Mouse (Mus musculus) colon, adult 2 months (tissue): ENCODE measurements around the gene Psmb3. TPM values are rescaled to one million over a fixed set of nuclear protein-coding genes. Genes with fewer than 3 reads are reported as not detected.

Experiments
- polyA plus RNA-seq: library from polyadenylated mRNA; depleted of rRNA; stranded (reverse); fragments of >200 nt; gene quantifications from 2 replicates; pipeline ENCODE4 v1.2.3, GENCODE M21; 2012; rRNA removed

The Psmb3 gene
- 214 and 261 TPM in 2 replicates for polyA plus RNA-seq

DNA sequence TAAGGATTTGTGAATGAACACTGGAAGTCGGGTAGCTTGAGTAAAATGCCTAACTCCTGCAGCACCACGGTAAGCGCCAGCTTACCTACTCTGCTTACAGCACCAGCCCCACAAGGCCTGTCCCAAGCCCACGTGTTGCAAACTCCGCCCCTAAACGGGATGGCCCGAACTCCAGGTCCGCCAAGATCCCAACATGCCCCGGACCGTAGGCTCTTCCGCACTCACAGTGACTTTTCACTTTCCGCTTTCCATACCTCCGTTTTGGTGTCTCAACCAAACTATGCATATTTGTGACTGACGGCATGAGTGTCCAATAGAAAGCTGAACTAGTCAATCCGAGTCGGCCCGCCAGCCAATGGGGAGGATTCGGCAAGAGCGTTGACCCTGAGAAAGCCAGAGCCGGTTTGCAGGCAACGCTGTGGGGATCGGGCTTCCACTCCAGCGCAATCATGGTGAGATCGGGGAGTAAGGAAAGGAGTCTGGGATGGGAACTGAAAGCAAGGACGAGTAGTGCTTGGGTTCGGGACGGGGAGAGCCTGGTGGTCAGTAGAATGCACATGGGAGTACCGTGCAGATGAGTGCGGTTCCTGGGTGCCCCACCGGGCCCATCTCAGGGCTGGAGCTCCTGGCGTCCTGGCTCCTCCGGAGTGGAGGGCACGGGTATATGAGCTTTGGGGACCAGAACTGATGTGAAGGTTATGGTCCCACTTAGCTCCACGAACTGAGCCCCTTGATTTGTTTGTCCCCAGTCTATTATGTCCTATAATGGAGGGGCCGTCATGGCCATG lies at the start of gene Psmb3:
TSS of gene Psmb3 (plus strand) at position 361 of the 788 bp plus-strand sequence.

DNA sequence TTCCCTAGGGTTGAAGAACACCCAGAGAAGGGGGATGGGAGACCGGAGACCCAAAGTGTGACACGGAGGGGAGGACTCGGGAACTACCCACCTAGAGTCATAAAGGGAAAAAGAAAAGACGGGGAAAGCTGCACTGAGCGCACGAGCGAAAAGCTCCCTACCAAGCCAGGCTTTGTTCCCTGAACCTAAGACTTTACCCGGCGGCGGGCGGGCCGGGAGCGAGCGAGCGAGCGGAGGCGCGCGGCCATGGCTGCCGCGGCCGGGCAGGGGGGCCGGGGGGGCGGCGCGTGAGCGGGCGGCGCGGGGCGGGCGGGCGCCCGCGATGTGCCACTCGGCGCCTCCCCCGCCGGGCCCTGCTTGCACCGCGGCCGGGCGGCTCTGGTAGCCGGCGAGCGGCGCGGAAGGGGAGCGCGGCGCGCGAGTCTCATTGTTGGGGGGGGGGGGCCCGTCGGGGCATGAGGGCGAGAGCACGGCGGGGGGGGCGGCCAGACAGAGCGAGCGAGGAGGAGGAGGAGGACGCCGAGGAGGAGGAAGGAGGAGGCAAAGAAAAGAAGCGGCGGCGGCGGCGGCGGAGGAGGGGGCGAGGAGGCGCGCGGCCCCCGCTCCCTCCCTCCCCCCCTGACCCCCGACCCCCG lies 40.2 kb upstream of the Psmb3 start, which contains the start of gene Mllt6:
TSS of gene Mllt6 (plus strand) at position 522 of the 635 bp plus-strand sequence.

DNA sequence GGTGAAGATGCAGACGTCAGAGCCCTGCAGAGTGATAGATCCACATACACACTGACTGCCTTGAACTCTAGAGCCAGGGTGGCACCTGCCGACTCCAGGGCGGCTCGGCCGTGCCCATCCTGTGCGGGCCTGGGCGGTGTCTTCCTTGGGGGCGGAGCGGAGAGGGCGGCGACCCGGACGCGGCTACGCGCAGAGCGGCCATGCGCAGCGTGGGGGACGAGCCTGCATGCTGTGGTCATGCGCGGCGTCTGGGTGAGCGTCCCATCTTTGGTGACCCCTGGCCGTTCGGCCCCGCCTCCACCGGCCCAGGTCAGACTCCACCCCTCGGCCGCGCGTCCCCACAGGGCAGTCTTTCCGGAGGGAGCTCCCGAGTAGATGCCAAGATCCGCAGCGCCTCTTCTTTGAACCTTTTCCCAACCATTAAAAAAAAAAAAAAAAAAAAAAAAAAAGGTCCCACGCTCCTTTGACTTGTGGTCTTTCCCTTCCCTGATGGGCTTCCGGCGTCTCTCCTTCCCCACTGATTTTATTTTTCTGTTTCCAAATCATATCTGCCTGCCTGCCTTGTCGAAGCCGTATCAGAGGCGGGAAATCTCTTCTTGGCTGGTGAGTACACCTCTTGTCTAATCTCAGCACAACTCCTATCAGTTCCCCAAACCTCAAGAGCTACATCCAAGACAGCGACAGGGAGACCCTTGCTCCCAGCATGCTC lies 17.4 kb upstream of the Psmb3 start, which contains the start of gene Cisd3:
TSS of gene Cisd3 (plus strand) at position 214 of the 709 bp plus-strand sequence.

DNA sequence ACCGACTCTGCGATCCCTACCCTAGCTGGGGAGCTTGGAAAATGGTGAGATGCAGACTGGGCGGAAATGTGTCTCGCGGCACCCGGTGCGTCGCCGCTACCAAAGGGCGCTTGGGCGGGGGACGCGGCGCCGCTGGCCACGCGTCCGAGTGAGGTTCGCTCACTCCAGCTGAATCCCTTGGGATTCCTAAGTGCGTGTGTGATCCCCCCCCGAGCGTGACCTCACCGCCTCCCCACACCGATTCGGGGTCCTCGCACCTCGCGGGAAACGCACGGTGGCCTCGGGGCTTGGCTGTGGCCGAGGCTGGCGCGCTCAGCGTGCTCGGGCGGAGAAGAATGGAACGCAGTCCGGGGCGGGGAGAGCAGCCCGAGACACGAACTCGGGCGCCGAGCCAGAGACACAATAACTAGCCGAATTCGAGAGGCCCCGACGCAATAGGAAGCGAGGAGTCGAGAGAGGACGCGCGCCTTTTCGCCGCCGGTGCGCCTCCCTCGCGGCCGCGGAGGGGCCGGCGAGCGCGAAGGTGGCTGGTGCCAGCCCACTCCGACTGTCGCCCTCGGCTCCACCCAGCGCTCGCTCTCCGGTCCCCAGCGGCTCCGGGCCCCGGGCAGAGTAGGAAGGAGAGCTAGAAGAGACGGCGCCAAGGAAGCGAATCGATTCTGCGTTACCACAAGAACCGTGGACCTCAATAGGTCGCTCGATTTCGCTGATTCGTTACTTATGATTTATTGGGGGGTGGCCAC lies 3.0 kb upstream of the Psmb3 start, which contains the start of gene Pcgf2:
TSS of gene Pcgf2 (minus strand) at position 495 of the 743 bp plus-strand sequence.

DNA sequence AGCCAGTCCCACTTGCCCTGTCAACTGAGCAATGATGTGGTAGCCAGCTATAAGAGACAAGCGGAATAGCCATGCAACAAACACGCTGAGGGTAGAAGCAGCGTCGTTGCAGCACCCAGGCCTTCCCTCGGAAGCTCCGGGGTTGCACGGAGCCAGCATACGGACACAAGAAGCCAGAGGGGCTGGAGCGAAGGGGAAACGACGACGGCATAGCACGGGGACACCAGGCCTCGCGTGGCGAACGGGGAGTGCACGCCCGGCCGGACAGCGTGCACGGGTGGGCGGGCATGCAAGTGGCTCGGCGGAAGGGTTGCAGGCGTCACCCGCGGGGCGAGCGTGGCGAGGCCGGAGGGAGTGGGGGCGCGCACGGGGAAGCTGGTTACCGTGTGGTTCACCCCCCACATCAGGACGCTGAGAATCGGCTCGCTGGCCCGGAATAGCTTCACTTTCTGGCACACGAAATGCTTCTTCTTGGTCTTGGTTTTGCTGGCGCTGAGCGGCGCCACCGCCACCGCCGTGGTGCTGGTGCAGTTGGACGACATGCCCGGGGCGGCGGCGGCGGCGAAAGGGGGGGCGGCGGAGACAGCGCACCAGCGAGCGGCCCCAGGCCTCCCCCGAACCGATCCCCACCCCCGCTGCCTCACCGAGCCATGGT lies 41.0 kb downstream of the Psmb3 start, which contains the start of gene Pip4k2b:
TSS of gene Pip4k2b (minus strand) at position 642 of the 655 bp plus-strand sequence.

Other genes starting within 250 kb of the Psmb3 start
- not detected in 2 replicates for gene 4933428G20Rik, start 203.1 kb upstream of the Psmb3 start, polyA plus RNA-seq
- 0.73 and 0.81 TPM in 2 replicates for gene Srcin1, start 127.2 kb upstream of the Psmb3 start, polyA plus RNA-seq
- gene Epop, start 73.7 kb upstream of the Psmb3 start, polyA plus RNA-seq = 4.3 and 4.6 TPM in 2 replicates
- 45.1 and 49.9 TPM in 2 replicates for gene Mllt6, start 40.0 kb upstream of the Psmb3 start, polyA plus RNA-seq
- gene Cisd3, start 17.6 kb upstream of the Psmb3 start, polyA plus RNA-seq = 149 and 167 TPM in 2 replicates
- 95.9 and 122 TPM in 2 replicates for gene Pcgf2, start 2.9 kb upstream of the Psmb3 start, polyA plus RNA-seq
- gene Pip4k2b, start 41.3 kb downstream of the Psmb3 start, polyA plus RNA-seq = 5.8 and 6.2 TPM in 2 replicates
- 5.4 and 6.2 TPM in 2 replicates for gene Cwc25, start 63.2 kb downstream of the Psmb3 start, polyA plus RNA-seq
- 0.22 TPM in 1 of 2 replicates, not detected in the other for gene 1700001P01Rik, start 72.5 kb downstream of the Psmb3 start, polyA plus RNA-seq
- gene Rpl23, start 79.0 kb downstream of the Psmb3 start, polyA plus RNA-seq = 86.3 and 88.2 TPM in 2 replicates
- 238 and 246 TPM in 2 replicates for gene Lasp1, start 95.6 kb downstream of the Psmb3 start, polyA plus RNA-seq
- 1.4 and 2.0 TPM in 2 replicates for gene B230217C12Rik, start 137.4 kb downstream of the Psmb3 start, polyA plus RNA-seq
- gene Fbxo47, start 180.8 kb downstream of the Psmb3 start, polyA plus RNA-seq = 0.14 TPM in 2 replicates